Mouse (Mus musculus): ENCODE results near the gene Arhgap25.
A peak's percentile ranks its signal among the peaks of the same experiment; 100 is the strongest.
"Not testable (repeated sequence)": the region's sequence is repeated elsewhere in the genome, so short reads cannot be mapped to it uniquely, and the experiment has no call there.

The Arhgap25 gene

GRCm38 (mm10) chr6:87503536-87503935 is 29.5 kb downstream of the Arhgap25 start:
- no peak for DNase-seq (ENCODE audit: inconsistent ontology term)

GRCm38 (mm10) chr6:87502831-87503286 is 30.2 kb downstream of the Arhgap25 start:
- DNase-seq (ENCODE audit: inconsistent ontology term) = no peak

GRCm38 (mm10) chr6:87502411-87502810 is 30.6 kb downstream of the Arhgap25 start:
- no peak for DNase-seq (ENCODE audit: inconsistent ontology term)

GRCm38 (mm10) chr6:87500696-87501095 is 32.4 kb downstream of the Arhgap25 start:
- DNase-seq (ENCODE audit: inconsistent ontology term) = no peak

GRCm38 (mm10) chr6:87499791-87500190 is 33.3 kb downstream of the Arhgap25 start:
- no peak for DNase-seq (ENCODE audit: inconsistent ontology term)

GRCm38 (mm10) chr6:87496143-87496542 is 36.9 kb downstream of the Arhgap25 start:
- no peak for DNase-seq (ENCODE audit: inconsistent ontology term)

DNA sequence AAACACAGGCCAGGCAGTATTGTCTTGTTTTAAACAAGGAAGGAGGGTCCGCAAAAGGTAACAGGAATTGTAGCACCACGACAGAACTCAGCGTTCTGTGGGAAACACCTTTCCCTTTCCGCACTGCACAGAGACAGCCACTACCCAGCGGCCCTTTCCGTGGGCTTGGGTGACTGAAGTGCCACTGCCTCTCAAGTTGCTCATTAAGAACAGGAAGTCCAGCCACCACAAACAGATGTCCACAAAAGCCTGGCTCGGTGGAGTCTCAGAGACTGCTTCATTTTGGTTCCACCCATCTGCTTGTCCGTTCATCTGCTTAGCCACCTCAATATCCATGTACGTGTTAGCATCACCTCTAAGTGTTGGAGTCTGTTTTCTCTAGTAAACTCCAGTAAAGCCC is 38.7 kb downstream of the Arhgap25 start:
- no peak for DNase-seq (ENCODE audit: inconsistent ontology term)

- no peak for DNase-seq (ENCODE audit: inconsistent ontology term)
Observed at GRCm38 (mm10) chr6:87487657-87488426, 45.2 kb downstream of the Arhgap25 start.

- DNase-seq (ENCODE audit: inconsistent ontology term) = no peak
Observed at GRCm38 (mm10) chr6:87484806-87485205, 48.3 kb downstream of the Arhgap25 start.

GRCm38 (mm10) chr6:87483900-87484289 is 49.2 kb downstream of the Arhgap25 start:
- no peak for DNase-seq (ENCODE audit: inconsistent ontology term)

DNA sequence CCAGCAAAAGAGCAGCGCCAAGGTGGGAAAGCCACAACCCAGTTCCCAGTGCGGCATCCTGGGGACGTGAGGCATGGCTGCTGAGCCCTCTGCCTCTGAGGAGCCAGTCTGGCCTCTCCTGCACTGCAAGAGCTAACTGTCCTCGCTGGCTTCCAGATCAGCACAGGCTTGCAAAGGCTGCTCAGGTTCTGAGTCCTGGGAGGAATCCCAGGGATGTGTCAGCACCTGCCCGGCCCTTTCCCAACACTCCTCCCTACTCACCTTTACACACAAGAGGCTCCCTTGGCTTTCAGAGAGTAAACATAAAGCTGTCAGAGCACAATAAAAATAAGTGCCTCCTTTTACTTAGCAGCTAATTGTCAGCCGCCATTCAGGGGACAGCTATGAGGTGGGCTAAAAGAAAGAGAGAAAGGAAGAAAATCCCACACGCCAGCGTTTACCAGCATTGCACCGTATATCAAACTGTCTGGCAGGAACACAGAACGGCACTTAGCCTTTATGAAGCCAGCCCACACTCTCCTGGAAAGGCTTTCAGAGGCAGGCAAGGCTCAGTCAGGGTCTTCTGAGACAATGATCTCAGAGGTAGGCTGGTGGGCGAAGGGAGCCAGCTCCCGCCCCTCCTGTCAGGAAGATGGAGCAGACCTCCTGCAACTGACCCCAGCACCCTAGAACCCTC is 49.7 kb downstream of the Arhgap25 start:
- DNase-seq (ENCODE audit: inconsistent ontology term) = no peak

DNA sequence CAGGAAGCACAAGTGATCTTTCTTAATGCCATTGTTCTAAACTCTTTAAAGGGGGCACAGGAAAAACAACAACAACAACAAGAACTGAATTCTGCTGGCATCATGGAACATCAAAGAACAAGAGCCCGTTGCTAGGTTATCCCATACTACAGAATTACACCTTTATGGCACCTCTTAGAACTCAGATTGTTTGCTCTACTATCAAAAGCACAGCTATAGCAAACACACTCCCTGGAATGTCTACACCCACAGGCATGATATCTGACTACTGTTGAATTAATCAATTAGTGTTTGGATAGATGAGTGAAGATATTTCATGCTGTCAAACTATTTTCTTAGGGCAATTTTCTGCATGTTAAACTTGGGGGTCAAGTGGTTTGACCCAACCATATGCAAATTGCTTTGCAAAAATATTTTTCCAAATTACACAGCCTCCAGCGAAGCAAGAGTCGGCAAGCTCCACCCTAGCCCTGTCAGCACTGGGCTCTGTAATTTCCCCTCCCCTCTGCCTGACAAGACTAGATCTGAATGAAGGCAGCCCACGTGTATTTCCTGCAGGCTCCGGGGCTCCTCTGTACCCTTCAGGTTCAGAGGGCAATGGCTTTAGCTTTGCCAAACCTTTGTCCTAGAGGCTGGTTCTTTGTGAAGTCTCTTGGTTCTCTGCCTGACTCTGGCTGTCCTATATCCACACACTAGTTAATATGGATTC is 53.6 kb downstream of the Arhgap25 start:
- DNase-seq (ENCODE audit: inconsistent ontology term) = peak; percentile 17

- DNase-seq (ENCODE audit: inconsistent ontology term) = no peak
Observed at GRCm38 (mm10) chr6:87478847-87479246, 54.2 kb downstream of the Arhgap25 start.

DNA sequence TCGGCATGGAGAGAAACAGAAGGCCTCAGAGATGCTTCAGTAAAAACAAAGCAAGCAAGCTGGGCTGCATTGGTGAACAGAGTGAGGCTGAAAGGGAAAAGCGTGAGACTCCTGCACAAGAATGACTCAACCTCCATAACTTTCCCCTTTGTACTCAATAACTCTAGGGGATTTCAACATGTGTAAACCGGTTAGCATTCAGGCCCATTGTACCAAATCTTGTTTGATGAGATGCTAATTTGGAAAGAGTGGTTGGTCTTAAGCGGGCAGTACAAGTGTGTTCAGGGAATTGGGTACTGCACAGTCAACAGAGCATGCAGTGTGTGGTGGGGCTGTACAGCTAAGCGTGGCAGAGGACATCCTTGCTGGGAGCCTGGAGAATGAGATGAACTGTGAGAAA is 57.8 kb downstream of the Arhgap25 start:
- DNase-seq (ENCODE audit: inconsistent ontology term) = no peak

DNA sequence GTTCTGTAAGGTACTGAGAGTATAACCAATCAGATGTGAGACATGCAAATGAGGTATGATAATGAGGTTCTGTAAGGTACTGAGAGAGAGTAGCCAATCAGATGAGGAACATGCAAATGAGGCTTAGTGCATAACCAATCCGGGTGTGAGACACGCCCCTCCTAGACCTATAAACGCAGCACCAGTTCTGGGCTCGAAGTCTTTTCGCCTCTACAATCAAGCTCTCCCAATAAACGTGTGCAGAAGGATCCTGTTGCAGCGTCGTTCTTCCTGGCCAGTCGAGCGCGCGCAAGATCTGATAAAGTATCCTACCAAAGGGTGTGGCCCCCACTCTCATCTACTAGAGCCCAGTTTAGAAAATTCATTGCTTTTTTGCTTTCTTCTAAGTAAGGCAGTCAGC is 63.0 kb downstream of the Arhgap25 start:
- DNase-seq (ENCODE audit: inconsistent ontology term) = not testable (repeated sequence)

GRCm38 (mm10) chr6:87468372-87468771 is 64.7 kb downstream of the Arhgap25 start:
- no peak for DNase-seq (ENCODE audit: inconsistent ontology term)

DNA sequence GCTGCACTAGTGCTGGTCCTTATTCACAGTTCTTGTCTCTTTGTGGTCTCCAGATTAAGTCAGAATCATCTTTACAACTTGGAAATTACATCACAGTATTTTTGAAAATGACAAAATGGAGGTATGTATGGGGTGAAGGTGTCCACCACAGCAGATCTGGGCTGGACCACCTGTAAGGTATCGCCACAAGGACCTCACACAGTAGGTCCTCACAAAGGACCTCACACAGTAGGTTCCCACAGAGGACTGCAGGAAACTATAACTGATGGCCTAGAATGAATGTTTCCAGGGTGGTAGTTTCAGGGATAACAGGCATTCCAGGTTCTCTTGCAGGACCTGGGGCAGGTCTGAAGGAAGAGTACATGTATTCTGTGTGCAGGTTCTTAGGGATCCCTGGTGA is 65.7 kb downstream of the Arhgap25 start:
- DNase-seq (ENCODE audit: inconsistent ontology term) = no peak

DNA sequence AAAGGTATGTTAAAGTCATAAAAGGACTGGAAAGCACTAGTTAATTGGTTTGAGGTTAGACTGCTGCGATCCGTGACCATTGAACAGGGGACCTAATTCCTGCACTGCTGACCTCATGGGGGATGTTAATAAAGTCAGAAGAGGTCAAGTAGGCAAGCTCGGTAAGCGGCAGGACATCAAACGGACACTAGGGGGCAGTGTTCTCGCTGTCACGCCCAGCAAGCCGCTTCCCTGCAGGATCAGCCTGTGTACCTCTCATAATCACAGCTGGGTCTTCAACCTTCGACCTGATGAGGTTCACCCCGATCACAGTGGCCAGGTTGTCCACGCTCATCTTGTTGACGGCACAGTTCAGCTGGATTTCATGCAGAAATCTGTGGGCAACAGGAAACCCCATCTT is 66.8 kb downstream of the Arhgap25 start:
- peak; percentile 51 for DNase-seq (ENCODE audit: inconsistent ontology term)

- no peak for DNase-seq (ENCODE audit: inconsistent ontology term)
Observed at GRCm38 (mm10) chr6:87455507-87455906, 77.6 kb downstream of the Arhgap25 start.

- no peak for DNase-seq (ENCODE audit: inconsistent ontology term)
Observed at GRCm38 (mm10) chr6:87451771-87452170, 81.3 kb downstream of the Arhgap25 start.

GRCm38 (mm10) chr6:87451016-87451415 is 82.0 kb downstream of the Arhgap25 start:
- peak; percentile 50 for DNase-seq (ENCODE audit: inconsistent ontology term)

DNA sequence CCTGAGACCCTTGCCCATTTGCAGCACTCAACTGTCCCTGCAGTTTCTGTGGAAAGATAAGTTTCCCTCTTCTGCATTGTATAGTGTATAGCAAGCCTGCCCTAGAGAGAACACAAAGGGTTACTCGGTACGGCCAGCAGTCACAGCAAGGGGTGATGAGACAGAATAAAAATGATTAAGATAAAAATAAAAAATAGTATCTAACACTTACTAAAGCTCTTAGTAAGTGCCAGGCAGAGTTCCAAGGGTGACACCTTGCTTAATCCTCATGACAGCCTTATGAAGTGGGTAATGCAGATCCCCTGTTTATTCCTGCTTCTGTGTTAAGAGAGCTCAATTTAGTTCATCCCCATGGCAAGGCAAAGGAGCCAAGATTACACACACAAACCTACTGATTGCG is 83.5 kb downstream of the Arhgap25 start:
- DNase-seq (ENCODE audit: inconsistent ontology term) = no peak

- DNase-seq (ENCODE audit: inconsistent ontology term) = no peak
Observed at GRCm38 (mm10) chr6:87447217-87447616, 85.8 kb downstream of the Arhgap25 start.
